Mouse (Mus musculus) bone marrow macrophage, adult 2 months (primary cell): ENCODE results near the gene Coq9.

Source experiments
- CTCF ChIP-seq: IDR thresholded peaks from 2 replicates; pipeline ENCODE4 v1.5.1; 2012; ENCODE audit warnings: low read depth, mild to moderate bottlenecking, low read length, moderate library complexity
- POLR2A ChIP-seq: IDR thresholded peaks from 2 replicates; pipeline ENCODE4 v1.6.1; 2012; ENCODE audit warnings: mild to moderate bottlenecking, low read depth, low read length, borderline replicate concordance

GRCm38 (mm10) chr8:94861352-94861910 is 23.3 kb downstream of the Coq9 start:
- TF ChIP-seq CTCF (peak; percentile 49; the same call in 1 of the 2 replicates), POLR2A (no peak)
